Mouse (Mus musculus) lung, postnatal 4 days (tissue): ENCODE data around the gene Znrf1.
A peak's percentile ranks its signal among the peaks of the same experiment; 100 is the strongest.

Experiments
- DNase-seq, 2 experiments: peaks; one replicate each; pipeline ENCODE4 v3.0.0; 2021

Gene Znrf1

GRCm38 (mm10) chr8:111535491-111535890 is 406 bp upstream of the Znrf1 start:
- DNase-seq = no peak

DNA sequence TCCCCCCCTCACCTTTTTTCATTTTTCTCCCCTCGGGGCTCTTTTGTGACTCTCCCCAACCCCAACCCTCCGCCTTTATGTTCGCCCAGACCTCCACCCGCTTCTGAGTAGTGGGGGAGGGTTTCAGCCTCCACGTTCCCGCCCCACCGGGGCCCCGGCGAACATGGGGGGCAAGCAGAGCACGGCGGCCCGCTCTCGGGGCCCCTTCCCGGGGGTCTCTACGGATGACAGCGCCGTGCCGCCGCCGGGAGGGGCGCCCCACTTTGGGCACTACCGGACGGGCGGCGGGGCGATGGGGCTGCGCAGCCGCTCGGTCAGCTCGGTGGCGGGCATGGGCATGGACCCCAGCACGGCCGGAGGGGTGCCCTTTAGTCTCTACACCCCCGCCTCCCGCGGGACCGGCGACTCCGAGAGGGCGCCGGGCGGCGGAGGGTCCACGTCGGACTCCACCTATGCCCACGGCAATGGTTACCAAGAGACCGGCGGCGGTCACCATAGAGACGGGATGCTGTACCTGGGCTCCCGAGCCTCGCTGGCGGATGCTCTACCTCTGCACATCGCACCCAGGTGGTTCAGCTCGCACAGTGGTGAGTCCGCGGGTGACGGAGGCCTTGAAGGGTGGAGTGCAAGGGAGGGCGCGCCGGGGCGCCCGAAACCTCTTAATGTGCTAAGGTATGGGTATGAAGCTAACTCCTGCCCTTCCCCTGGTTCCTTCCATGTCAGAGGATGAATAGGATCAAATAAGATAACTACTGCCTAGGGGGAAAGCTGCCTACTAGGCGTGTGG is 1.3 kb downstream of the Znrf1 start:
- peak; percentile 57 to 62 for DNase-seq

DNA sequence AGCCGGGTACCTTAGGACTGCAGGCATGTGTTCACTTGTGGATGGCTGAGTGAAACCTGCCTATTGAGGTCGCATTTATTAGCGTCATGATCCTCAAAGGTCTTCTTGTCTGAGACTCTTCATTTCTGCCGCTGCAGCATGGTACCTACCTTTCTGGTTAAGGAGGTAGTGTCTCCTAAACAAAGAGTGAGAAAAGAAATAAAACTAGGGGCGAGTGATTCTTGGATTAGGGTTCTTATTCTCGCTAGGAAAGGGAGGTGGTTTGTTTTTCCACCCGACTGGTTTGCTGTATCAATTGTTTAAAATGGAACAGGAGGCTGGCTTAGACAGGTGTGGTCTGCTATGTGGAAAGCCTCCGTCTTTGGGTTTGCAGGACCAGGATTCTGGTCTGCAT is 1.9 kb downstream of the Znrf1 start:
- no peak for DNase-seq

- DNase-seq = peak; percentile 43 to 63
Measured at GRCm38 (mm10) chr8:111538194-111538593, 2.3 kb downstream of the Znrf1 start.

- DNase-seq = peak in 1 of 2 experiments; percentile 21
Measured at GRCm38 (mm10) chr8:111539422-111540076, 3.7 kb downstream of the Znrf1 start.

DNA sequence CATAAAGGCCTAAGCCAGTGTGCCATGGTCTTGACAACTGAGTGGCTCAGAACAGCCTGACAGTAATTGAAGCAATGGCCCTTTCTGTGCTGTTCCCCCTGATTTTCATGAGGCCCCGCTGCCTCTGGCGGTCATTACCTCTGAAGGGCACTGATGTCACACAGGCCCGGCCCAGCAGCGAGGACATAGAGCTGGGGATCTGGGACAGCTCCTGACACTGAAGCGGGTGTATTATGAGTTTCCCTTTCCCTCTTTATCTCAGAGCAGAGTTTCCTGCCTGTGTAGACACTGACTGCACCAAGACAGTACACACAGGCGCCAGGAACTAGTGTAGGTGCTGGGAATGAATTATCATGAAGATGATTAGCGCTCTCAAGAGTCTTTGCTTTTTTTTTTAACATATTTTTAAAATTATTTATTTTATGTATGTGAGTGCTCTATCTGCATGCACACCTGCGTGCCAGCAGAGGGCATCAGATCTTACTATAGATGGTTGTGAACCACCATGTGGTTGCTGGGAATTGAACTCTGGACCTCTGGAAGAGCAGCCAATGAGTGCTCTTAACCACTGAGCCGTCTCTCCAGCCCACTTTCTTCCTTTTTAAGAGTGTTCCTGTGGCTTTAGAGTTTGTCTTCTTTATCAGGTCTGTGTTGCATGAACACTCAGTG is 7.9 kb downstream of the Znrf1 start:
- DNase-seq = no peak

- no peak for DNase-seq
Measured at GRCm38 (mm10) chr8:111545406-111546156, 9.7 kb downstream of the Znrf1 start.

DNA sequence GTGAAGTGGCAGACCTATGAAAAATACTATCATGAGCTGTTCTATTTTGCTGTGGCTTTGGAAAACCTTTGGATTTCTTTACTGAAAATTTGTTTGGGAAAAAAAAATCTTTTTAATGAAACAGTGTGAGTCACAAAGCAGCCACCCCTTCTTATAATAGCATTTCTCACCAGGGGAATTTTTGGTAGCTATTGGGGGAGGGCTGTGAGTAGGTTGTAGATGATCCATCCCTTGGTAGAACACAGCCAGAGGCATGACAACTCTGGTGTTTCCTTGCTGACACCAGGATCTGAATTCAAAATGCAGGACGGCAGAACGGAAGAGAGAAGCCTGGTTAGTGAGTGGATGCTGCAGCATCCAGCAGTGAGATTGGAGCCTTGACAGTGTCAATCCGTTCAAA is 11.2 kb downstream of the Znrf1 start:
- DNase-seq = no peak

DNA sequence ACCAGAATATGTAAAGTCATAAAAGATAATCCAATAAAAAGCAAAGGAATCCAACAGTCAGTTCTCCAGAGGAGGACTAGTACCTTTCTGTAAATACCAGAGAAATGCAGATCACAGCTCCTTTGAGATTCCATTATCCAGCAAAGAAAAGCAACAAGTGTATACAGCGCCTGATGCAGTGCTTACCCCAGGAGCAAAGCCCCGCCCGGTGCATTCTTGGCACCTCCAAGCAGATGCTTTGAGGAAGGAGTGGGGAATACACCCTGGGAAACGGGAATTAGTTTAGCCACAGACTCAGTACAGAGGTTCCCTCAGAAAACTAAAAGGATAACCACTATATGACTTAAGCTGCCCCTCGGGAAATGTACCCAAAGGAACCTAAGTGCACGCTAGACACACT is 12.3 kb downstream of the Znrf1 start:
- DNase-seq = no peak

DNA sequence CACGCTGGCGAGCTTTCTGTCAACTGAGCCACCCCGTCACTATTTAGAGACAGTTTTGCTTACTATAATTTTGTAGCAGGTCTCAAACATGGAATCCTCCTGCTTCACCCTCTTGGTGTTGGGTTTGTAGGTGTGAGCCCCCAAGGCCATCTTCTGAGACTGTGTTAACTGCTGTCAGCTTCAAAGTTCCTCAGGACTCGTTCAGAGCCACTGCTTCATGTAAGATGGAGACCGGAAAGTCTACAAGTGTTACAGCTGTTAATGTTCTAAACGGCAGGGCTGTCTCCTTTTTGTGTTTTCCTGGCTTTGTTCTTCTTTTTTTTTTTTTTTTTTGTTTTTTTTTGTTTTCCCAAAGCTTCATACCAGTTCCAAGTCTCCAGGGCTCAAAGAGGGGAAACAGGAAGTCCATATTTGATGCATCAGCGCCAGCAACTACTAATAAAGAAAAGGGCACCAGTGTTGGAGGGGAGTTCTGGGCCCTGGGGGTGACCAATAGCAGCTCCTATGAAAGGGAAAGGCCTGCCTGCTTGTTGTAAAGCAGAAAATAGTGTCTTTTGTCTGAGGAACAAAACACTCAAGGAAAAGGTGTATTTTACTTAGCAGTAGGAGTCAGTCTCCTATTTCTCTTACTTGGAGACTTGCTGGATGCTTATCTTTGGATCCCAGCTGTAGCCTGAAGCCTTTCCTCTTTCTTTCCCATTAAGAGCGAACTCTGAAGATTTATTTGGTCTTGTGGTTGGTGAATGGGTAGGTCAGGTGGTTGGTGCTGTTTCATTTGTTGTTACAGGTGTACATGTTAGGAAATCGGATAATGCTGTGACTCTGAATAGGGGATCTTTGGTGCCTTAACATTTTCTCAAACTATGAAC is 14.3 kb downstream of the Znrf1 start:
- no peak for DNase-seq

GRCm38 (mm10) chr8:111551511-111552130 is 15.7 kb downstream of the Znrf1 start:
- no peak for DNase-seq

DNA sequence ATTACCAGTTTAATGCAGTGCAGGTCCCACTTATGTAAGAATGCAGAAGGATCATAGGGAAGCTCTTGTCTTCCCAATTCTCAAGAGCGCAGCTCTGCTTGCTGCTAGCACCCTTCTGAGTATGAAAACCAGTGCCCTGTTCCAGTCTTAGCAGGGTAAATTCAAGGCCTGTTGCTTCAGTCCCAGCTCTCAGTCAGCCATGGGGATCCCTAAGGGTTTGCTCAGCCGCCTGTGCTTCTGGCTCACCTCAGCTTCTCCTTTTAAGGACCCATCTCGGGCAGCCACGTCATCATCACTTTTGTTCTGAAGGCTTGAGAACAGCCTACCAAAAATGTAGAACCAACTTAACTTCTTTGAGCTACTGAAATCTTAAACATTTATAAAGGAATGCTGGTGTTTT is 25.9 kb downstream of the Znrf1 start:
- peak; percentile 38 to 55 for DNase-seq

DNA sequence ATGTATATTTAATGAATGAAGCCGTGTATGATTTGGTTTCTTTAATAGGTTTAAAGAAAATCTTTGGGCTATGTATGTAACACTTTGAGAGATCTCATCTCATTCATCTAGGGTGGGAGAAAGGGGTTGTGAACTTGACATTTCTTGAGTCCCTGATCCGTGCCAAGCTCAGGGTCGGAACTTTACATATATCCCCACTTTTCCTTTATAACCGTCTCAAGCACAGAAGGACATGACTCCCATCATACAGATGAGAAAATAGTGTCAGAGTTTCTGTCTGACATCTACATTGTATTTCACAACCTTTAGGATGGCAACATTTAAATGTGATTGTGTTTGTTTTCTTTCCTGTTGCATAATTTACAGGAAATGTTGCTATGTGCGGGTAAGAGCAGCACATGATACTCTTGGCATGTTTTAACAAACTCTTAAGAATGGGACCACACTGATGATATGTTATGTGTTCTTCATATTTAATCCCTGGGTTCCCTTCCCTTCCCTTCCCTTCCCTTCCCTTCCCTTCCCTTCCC is 26.4 kb downstream of the Znrf1 start:
- DNase-seq = no peak

- DNase-seq = no peak
Measured at GRCm38 (mm10) chr8:111563075-111563474, 27.2 kb downstream of the Znrf1 start.

GRCm38 (mm10) chr8:111563687-111564086 is 27.8 kb downstream of the Znrf1 start:
- no peak for DNase-seq

- DNase-seq = no peak
Measured at GRCm38 (mm10) chr8:111564093-111564492, 28.2 kb downstream of the Znrf1 start.

- no peak for DNase-seq
Measured at GRCm38 (mm10) chr8:111565784-111566191, 29.9 kb downstream of the Znrf1 start.

- DNase-seq = no peak
Measured at GRCm38 (mm10) chr8:111566326-111566725, 30.4 kb downstream of the Znrf1 start.

GRCm38 (mm10) chr8:111567571-111567970 is 31.7 kb downstream of the Znrf1 start:
- DNase-seq = no peak

- DNase-seq = no peak
Measured at GRCm38 (mm10) chr8:111568029-111568428, 32.1 kb downstream of the Znrf1 start.

DNA sequence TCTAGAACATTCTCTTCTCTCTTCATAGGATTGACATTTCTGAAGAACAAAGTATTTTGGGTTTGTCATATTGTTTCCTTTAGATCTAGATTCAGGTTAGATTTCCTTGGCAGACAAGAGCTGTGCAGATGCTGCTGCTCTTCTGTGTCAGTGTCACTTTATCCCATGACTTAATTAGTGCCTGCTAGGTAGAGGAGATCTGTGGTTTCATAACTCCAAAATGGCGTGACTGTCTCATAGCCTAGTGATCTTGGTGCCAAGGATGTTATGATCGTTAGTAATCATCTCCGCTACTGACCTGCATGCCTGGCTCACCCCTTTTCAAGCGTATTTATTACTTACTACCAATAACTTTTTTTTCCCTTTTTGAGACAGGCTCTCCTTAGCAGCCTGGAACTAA is 34.0 kb downstream of the Znrf1 start:
- no peak for DNase-seq
